Mouse (Mus musculus): ENCODE results near the gene Aldh1a1. TPM values are rescaled to one million over a fixed set of nuclear protein-coding genes. Genes with fewer than 3 reads are reported as not detected.

Gene Aldh1a1
- polyA plus RNA-seq, 1 experiment from 2014 or later: 1.3 TPM

- H3K27ac ChIP-seq (ENCODE audit: low read length): no peak overlapping the region
- H3K36me3 ChIP-seq (ENCODE audit: control insufficient read depth, insufficient read depth): no peaks in the 10 kb centered on the region
- H3K9ac ChIP-seq (ENCODE audit: low read depth, low read length): no peak overlapping the region
- ATAC-seq (ENCODE audit: low read depth): no peak
- WGBS (ENCODE audit: insufficient replicate concordance): 46% methylated on average over 1 of the region's 1 CpGs
- no peak overlapping the region for H3K4me2 ChIP-seq (ENCODE audit: low read depth, low read length)
- no peaks in the 10 kb centered on the region for H3K9me3 ChIP-seq (replicated peaks; ENCODE audit: control insufficient read depth, low read length)
- H3K4me1 ChIP-seq (ENCODE audit: control insufficient read depth, low read depth, low read length): no peaks in the 10 kb centered on the region
- no peak overlapping the region for H3K4me3 ChIP-seq (ENCODE audit: low read depth, low read length)
- H3K27me3 ChIP-seq (ENCODE audit: control insufficient read depth, insufficient read depth, low read depth, low read length): no peaks in the 10 kb centered on the region
Observed at GRCm38 (mm10) chr19:20653082-20653676, 160.7 kb downstream of the Aldh1a1 start.

DNA sequence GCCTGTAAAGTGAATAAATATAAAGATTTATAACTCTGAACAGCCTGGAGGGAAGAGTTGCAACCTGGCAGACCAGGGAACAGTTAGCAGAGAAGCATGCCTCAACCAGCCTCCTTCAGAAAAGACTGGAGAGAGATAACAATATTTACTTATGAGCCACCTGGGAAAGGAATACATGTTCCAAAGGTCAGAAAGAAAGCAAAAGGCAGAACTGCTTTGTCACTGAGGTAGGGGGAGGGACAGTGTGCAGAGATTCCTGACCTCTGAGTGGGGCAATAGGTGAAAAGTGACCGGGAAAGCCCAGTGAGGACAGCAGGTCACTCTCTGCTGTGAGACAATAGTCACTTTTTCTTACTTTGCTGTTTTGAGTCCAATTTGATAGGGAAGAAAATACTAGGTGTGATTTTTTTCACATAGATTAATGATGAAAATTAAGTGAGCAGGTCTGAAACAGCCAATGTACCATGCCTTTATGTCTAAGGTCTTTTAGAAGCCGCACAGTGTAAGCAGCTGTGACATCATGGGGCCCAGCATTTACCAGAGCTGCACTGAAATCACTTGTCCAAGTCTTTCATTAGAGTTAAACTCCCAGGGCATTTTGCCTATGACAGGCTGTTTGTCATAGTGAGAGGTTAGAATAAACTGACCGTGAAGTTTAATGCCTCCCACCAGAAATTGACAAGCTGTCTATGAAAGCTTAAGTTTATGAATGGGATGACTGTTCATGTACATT, 161.8 kb downstream of the Aldh1a1 start:
- no peak overlapping the region for H3K4me2 ChIP-seq (ENCODE audit: low read depth, low read length)
- ATAC-seq (ENCODE audit: low read depth): peak; percentile 93

GRCm38 (mm10) chr19:20677697-20678355, 185.3 kb downstream of the Aldh1a1 start:
- no peaks in the 10 kb centered on the region for H3K9me3 ChIP-seq (replicated peaks; ENCODE audit: control insufficient read depth, low read length)
- H3K27ac ChIP-seq (ENCODE audit: low read length): no peak overlapping the region
- 65% methylated on average over 3 of the region's 3 CpGs for WGBS (ENCODE audit: insufficient replicate concordance)
- no peaks in the 10 kb centered on the region for H3K4me1 ChIP-seq (ENCODE audit: control insufficient read depth, low read depth, low read length)
- H3K36me3 ChIP-seq (ENCODE audit: control insufficient read depth, insufficient read depth): no peaks in the 10 kb centered on the region
- no peak overlapping the region for H3K9ac ChIP-seq (ENCODE audit: low read depth, low read length)
- no peak for ATAC-seq (ENCODE audit: low read depth)
- H3K4me3 ChIP-seq (ENCODE audit: low read depth, low read length): no peak overlapping the region
- H3K27me3 ChIP-seq (ENCODE audit: control insufficient read depth, insufficient read depth, low read depth, low read length): no peaks in the 10 kb centered on the region
- H3K4me2 ChIP-seq (ENCODE audit: low read depth, low read length): no peak overlapping the region

More for the DNA sequence above, 161.8 kb downstream of the Aldh1a1 start:
- Histone ChIP-seq H3K4me3 (ENCODE audit: low read depth, low read length) (no peak overlapping the region), H3K36me3 (ENCODE audit: control insufficient read depth, insufficient read depth) (no peaks in the 10 kb centered on the region), H3K4me1 (ENCODE audit: control insufficient read depth, low read depth, low read length) (no peaks in the 10 kb centered on the region), H3K27me3 (ENCODE audit: control insufficient read depth, insufficient read depth, low read depth, low read length) (no peaks in the 10 kb centered on the region), H3K9me3 (replicated peaks; ENCODE audit: control insufficient read depth, low read length) (no peaks in the 10 kb centered on the region), H3K9ac (ENCODE audit: low read depth, low read length) (no peak overlapping the region), H3K27ac (ENCODE audit: low read length) (no peak overlapping the region)
- WGBS (ENCODE audit: insufficient replicate concordance): 59% methylated on average over 3 of the region's 3 CpGs

Other genes starting within 250 kb of the Aldh1a1 start
- 84.7 and 102 TPM in 2 replicates for gene Anxa1, start 101.8 kb upstream of the Aldh1a1 start, polyA plus RNA-seq (2015; fragmentation: Nextera tagmentation; extraction: Ambion mirVana)
- 1.0 and 1.2 TPM in 2 replicates for gene Aldh1a7, start 234.8 kb downstream of the Aldh1a1 start, polyA plus RNA-seq (2015; fragmentation: Nextera tagmentation; extraction: Ambion mirVana)